Comparison of ENCODE assay signal across 9 mouse cellular contexts in genomic region chr14:27044967-27045361, GRCm38 (mm10). TPM values are rescaled to one million over a fixed set of nuclear protein-coding genes. Genes with fewer than 3 reads are reported as not detected.
DNase-seq lines count a peak whose midpoint lies in the region; ATAC-seq and TF ChIP-seq lines count a peak whose summit lies in the region.
"Had no signal": no experiment of that assay in that cellular context is flagged by ENCODE, and none has a peak within 500 bp of the region (broad histone marks: within the 10 kb centered on the region; RNA-seq: fewer than 3 reads in every experiment).

No protein-coding gene starts in this region.

- no peaks in the 10 kb centered on the region for H3K36me3 ChIP-seq in liver, adult 2 months (ENCODE audit: control insufficient read depth, insufficient read depth, low read length)
- H3K36me3 ChIP-seq in embryonic facial prominence, embryonic 13.5 days = no peaks in the 10 kb centered on the region
- no peaks in the 10 kb centered on the region for H3K36me3 ChIP-seq in hindbrain, postnatal 0 days (ENCODE audit: insufficient read depth, low read length)
- H3K36me3 ChIP-seq in lung, postnatal 0 days (ENCODE audit: insufficient read depth, low read length) = no peaks in the 10 kb centered on the region
- H3K36me3 ChIP-seq in stomach, embryonic 15.5 days = no peaks in the 10 kb centered on the region

- no peak overlapping the region for H3K9ac ChIP-seq in liver, adult 2 months (ENCODE audit: low read depth, low read length)
- H3K9ac ChIP-seq in embryonic facial prominence, embryonic 13.5 days = 0 out of 2 replicates have a peak overlapping the region, but pooled peaks have one; percentile 51
- no peak overlapping the region for H3K9ac ChIP-seq in hindbrain, postnatal 0 days (replicated peaks; ENCODE audit: low read length)
- no peak overlapping the region for H3K9ac ChIP-seq in lung, postnatal 0 days (replicated peaks; ENCODE audit: low read depth)
- H3K9ac ChIP-seq in stomach, embryonic 15.5 days = no peak overlapping the region

- H3K4me3 ChIP-seq in liver, adult 2 months (ENCODE audit: insufficient read depth, low read depth, low read length) = no peak overlapping the region
- no peak overlapping the region for H3K4me3 ChIP-seq in embryonic facial prominence, embryonic 13.5 days
- H3K4me3 ChIP-seq in hindbrain, postnatal 0 days (ENCODE audit: low read length) = no peak overlapping the region
- H3K4me3 ChIP-seq in lung, postnatal 0 days (ENCODE audit: low read depth, low read length) = no peak overlapping the region
- no peak overlapping the region for H3K4me3 ChIP-seq in stomach, embryonic 15.5 days (replicated peaks)

- peak; percentile 27; the same call in 1 of the 2 replicates for TF ChIP-seq EP300 in lung, postnatal 0 days (IDR thresholded peaks at IDR 0.05)

- H3K27me3 ChIP-seq in liver, adult 2 months (ENCODE audit: control insufficient read depth, insufficient read depth, low read length) = no peaks in the 10 kb centered on the region
- no peaks in the 10 kb centered on the region for H3K27me3 ChIP-seq in embryonic facial prominence, embryonic 13.5 days
- no peaks in the 10 kb centered on the region for H3K27me3 ChIP-seq in hindbrain, postnatal 0 days (ENCODE audit: insufficient read depth, low read length)
- no peaks in the 10 kb centered on the region for H3K27me3 ChIP-seq in lung, postnatal 0 days (replicated peaks; ENCODE audit: insufficient read depth, low read length)
- no peaks in the 10 kb centered on the region for H3K27me3 ChIP-seq in stomach, embryonic 15.5 days (replicated peaks)

- 0 out of 2 replicates have a peak, but pooled peaks have one; percentile 16 for ATAC-seq in embryonic facial prominence, embryonic 13.5 days (ENCODE audit: insufficient number of reproducible peaks, insufficient read depth, low FRiP score, low TSS enrichment, low read depth)
- peak; percentile 43; the same call in 1 of the 2 replicates for ATAC-seq in hindbrain, postnatal 0 days
- peak; percentile 93 for ATAC-seq in lung, postnatal 0 days
- ATAC-seq in stomach, embryonic 15.5 days (ENCODE audit: insufficient read depth, low FRiP score, low read depth) = no peak

- TF ChIP-seq POLR2A in liver, adult 2 months (IDR thresholded peaks at IDR 0.05; ENCODE audit: extremely low read depth, insufficient read depth, low read length) = no peak

- peak overlapping the region; percentile 79 for H3K4me2 ChIP-seq in embryonic facial prominence, embryonic 13.5 days
- no peak overlapping the region for H3K4me2 ChIP-seq in hindbrain, postnatal 0 days (ENCODE audit: low read depth, low read length)
- 0 out of 2 replicates have a peak overlapping the region, but pooled peaks have one; percentile 14 for H3K4me2 ChIP-seq in lung, postnatal 0 days (replicated peaks; ENCODE audit: low read depth, low read length)
- H3K4me2 ChIP-seq in stomach, embryonic 15.5 days = peak overlapping the region; percentile 23; the same call in 1 of the 2 replicates

- H3K4me1 ChIP-seq in liver, adult 2 months (ENCODE audit: control insufficient read depth, insufficient read depth, low read length) = peaks cover 2% of the 10 kb centered on the region; the same call in 1 of the 2 replicates
- H3K4me1 ChIP-seq in embryonic facial prominence, embryonic 13.5 days = peaks cover 94% of the 10 kb centered on the region
- H3K4me1 ChIP-seq in hindbrain, postnatal 0 days (ENCODE audit: insufficient read depth, low read length) = no peaks in the 10 kb centered on the region; the same call in 1 of the 2 replicates
- peaks cover 5% of the 10 kb centered on the region; the same call in 1 of the 2 replicates for H3K4me1 ChIP-seq in lung, postnatal 0 days (ENCODE audit: insufficient read depth, low read depth, low read length)
- H3K4me1 ChIP-seq in stomach, embryonic 15.5 days = peaks cover 30% of the 10 kb centered on the region

- no peak overlapping the region for H3K27ac ChIP-seq in liver, adult 2 months (replicated peaks; ENCODE audit: insufficient read depth, low read depth, low read length)
- H3K27ac ChIP-seq in embryonic facial prominence, embryonic 13.5 days = peak overlapping the region; percentile 68
- H3K27ac ChIP-seq in hindbrain, postnatal 0 days = no peak overlapping the region
- H3K27ac ChIP-seq in lung, postnatal 0 days (ENCODE audit: low read length) = 0 out of 2 replicates have a peak overlapping the region, but pooled peaks have one; percentile 38
- H3K27ac ChIP-seq in stomach, embryonic 15.5 days = peak overlapping the region; percentile 77

- no peaks in the 10 kb centered on the region for H3K79me2 ChIP-seq in liver, adult 2 months (ENCODE audit: control insufficient read depth, insufficient read depth, low read length)

- TF ChIP-seq CTCF in liver, adult 2 months (IDR thresholded peaks at IDR 0.05; ENCODE audit: low read depth, low read length) = 0 out of 2 replicates have a peak, but pooled peaks have one; percentile 2
- TF ChIP-seq CTCF in hindbrain, postnatal 0 days (IDR thresholded peaks at IDR 0.05; ENCODE audit: low read depth) = peak; percentile 25
- TF ChIP-seq CTCF in lung, postnatal 0 days (IDR thresholded peaks at IDR 0.05) = peak; percentile 60

- H3K9me3 ChIP-seq in embryonic facial prominence, embryonic 13.5 days = no peaks in the 10 kb centered on the region
- no peaks in the 10 kb centered on the region for H3K9me3 ChIP-seq in hindbrain, postnatal 0 days (ENCODE audit: low read length)
- H3K9me3 ChIP-seq in lung, postnatal 0 days (ENCODE audit: low read length) = no peaks in the 10 kb centered on the region
- no peaks in the 10 kb centered on the region for H3K9me3 ChIP-seq in stomach, embryonic 15.5 days

- 60% methylated on average over 2 of the region's 2 CpGs for WGBS in liver, adult 2 months
- 16% methylated on average over 2 of the region's 2 CpGs for WGBS in embryonic facial prominence, embryonic 13.5 days
- 35% methylated on average over 2 of the region's 2 CpGs for WGBS in hindbrain, postnatal 0 days
- WGBS in lung, postnatal 0 days = 21% methylated on average over 2 of the region's 2 CpGs
- WGBS in stomach, embryonic 15.5 days = 14% methylated on average over 2 of the region's 2 CpGs

- no peak for DNase-seq in liver, adult 2 months (ENCODE audit: extremely low read depth, low read depth, low spot score)
- DNase-seq in liver = no peak
- no peak for DNase-seq in hindbrain, postnatal 0 days (ENCODE audit: low spot score)
- peak; percentile 76 for DNase-seq in lung, postnatal 0 days (ENCODE audit: low spot score)
- DNase-seq in cerebellum, adult 9-11 months = no peak
- no peak for DNase-seq in adrenal gland, postnatal 4 days (ENCODE audit: low spot score in 2 of 2)

RNA-seq across cellular contexts. Expression of gene Il17rd, which starts 6.2 kb away (rescaled TPM):
- 0.54 and 0.55 TPM in 2 replicates for total RNA-seq in liver, adult 2 months (2014; rRNA removed)
- polyA plus RNA-seq in liver, adult 2 months (2012; rRNA removed) = 0.12 and 0.16 TPM in 2 replicates
- 6.8 and 6.9 TPM in 2 replicates for polyA plus RNA-seq in embryonic facial prominence, embryonic 13.5 days (2015; fragmentation: Nextera tagmentation; extraction: Ambion mirVana)
- total RNA-seq in hindbrain, postnatal 0 days (2014; rRNA removed) = 10.6 and 16.1 TPM in 2 replicates
- polyA plus RNA-seq in hindbrain, postnatal 0 days (2015; fragmentation: Nextera tagmentation; extraction: Ambion mirVana) = 2.8 and 3.1 TPM in 2 replicates
- 2.1 and 2.2 TPM in 2 replicates for polyA plus RNA-seq in lung, postnatal 0 days (2015; fragmentation: Nextera tagmentation; extraction: Ambion mirVana)
- 3.0 and 3.2 TPM in 2 replicates for polyA plus RNA-seq in stomach, embryonic 15.5 days (2015; fragmentation: Nextera tagmentation; extraction: Ambion mirVana)
- total RNA-seq in adrenal gland, postnatal 4 days (2021) = 10 to 100 TPM in 1 of 2 experiments, 1 to 10 TPM in 1; 7.1 to 10.1 TPM

RNA-seq across cellular contexts. Expression of gene Hesx1, which starts 50.7 kb away (rescaled TPM):
- total RNA-seq in liver, adult 2 months (2014; rRNA removed) = not detected in 2 replicates
- polyA plus RNA-seq in liver, adult 2 months (2012; rRNA removed) = not detected in 2 replicates
- polyA plus RNA-seq in embryonic facial prominence, embryonic 13.5 days (2015; fragmentation: Nextera tagmentation; extraction: Ambion mirVana) = 0.21 and 0.28 TPM in 2 replicates
- total RNA-seq in hindbrain, postnatal 0 days (2014; rRNA removed) = 0.25 TPM in 1 of 2 replicates, not detected in the other
- 0.19 and 0.59 TPM in 2 replicates for polyA plus RNA-seq in hindbrain, postnatal 0 days (2015; fragmentation: Nextera tagmentation; extraction: Ambion mirVana)
- polyA plus RNA-seq in lung, postnatal 0 days (2015; fragmentation: Nextera tagmentation; extraction: Ambion mirVana) = not detected in 2 replicates
- polyA plus RNA-seq in stomach, embryonic 15.5 days (2015; fragmentation: Nextera tagmentation; extraction: Ambion mirVana) = 0.54 and 0.90 TPM in 2 replicates
- total RNA-seq in adrenal gland, postnatal 4 days (2021) = under 1 TPM; 0.42 to 0.73 TPM
- total RNA-seq: adrenal gland, postnatal 36 days had no signal

Comparison
In these comparisons a context has a peak if more than half of its experiments do, and no peak if none do; other contexts are left out.
1. H3K27ac ChIP-seq: peak in embryonic facial prominence, embryonic 13.5 days (single experiment), lung, postnatal 0 days (single experiment) and stomach, embryonic 15.5 days (single experiment); none in liver, adult 2 months (single experiment) and hindbrain, postnatal 0 days (single experiment).
2. CTCF ChIP-seq: peak in every context shown above with its lines; median percentile 60 in lung, postnatal 0 days; 25 in hindbrain, postnatal 0 days; 2 in liver, adult 2 months.